Mouse (Mus musculus) MEL (cell line): ENCODE measurements around the gene Scrn1. TPM values are rescaled to one million over a fixed set of nuclear protein-coding genes. Genes with fewer than 3 reads are reported as not detected.

Experiments
- DNase-seq: peaks from one replicate; pipeline ENCODE4 v3.0.0; 2011; ENCODE audit warnings: low read depth, low spot score
- H3K27ac ChIP-seq: 2 replicates; pipeline ENCODE4 v1.5.1; 2012; ENCODE audit warnings: low read depth, mild to moderate bottlenecking, control low read depth, low read length, moderate library complexity; ENCODE audit not compliant: control insufficient read depth
- H3K27me3 ChIP-seq, 2 experiments: fragments of 150-350 bp in 1 of 2; sonication (generic) in 1 of 2; 2 replicates each; pipeline ENCODE4 v1.6.1; 2012; ENCODE audit warnings: low read length in 2 of 2, mild to moderate bottlenecking in 2 of 2, improper control_type of control experiment in 1 of 2, moderate library complexity in 1 of 2; ENCODE audit not compliant: insufficient read depth in 2 of 2, control insufficient read depth in 1 of 2
- H3K36me3 ChIP-seq, 2 experiments: 2 replicates each; pipeline ENCODE4 v1.6.1; 2012 to 2014; ENCODE audit warnings: low read length in 2 of 2, improper control_type of control experiment in 1 of 2, inconsistent platforms in 1 of 2, mild to moderate bottlenecking in 1 of 2; ENCODE audit not compliant: insufficient read depth in 2 of 2, control insufficient read depth in 1 of 2
- H3K4me1 ChIP-seq, 2 experiments: fragments of 150-350 bp in 1 of 2; sonication (generic) in 1 of 2; 2 replicates each; pipeline ENCODE4 v1.6.1; 2012; ENCODE audit warnings: low read length in 2 of 2, improper control_type of control experiment in 1 of 2, mild to moderate bottlenecking in 1 of 2; ENCODE audit not compliant: insufficient read depth in 2 of 2, control insufficient read depth in 1 of 2
- H3K4me3 ChIP-seq, 2 experiments: fragments of 150-350 bp in 1 of 2; sonication (generic) in 1 of 2; 2 replicates each; pipeline ENCODE4 v1.5.1; 2012; ENCODE audit warnings: low read depth in 2 of 2, low read length in 2 of 2, mild to moderate bottlenecking in 2 of 2, moderate library complexity in 2 of 2, control low read depth in 1 of 2, improper control_type of control experiment in 1 of 2; ENCODE audit not compliant: control insufficient read depth in 1 of 2, insufficient read depth in 1 of 2
- H3K79me2 ChIP-seq: 2 replicates; pipeline ENCODE4 v1.6.1; 2012; ENCODE audit warnings: mild to moderate bottlenecking, low read length, moderate library complexity; ENCODE audit not compliant: control insufficient read depth, poor library complexity, insufficient read depth
- H3K9ac ChIP-seq: 2 replicates; pipeline ENCODE4 v1.6.1; 2012; ENCODE audit warnings: low read depth, mild to moderate bottlenecking, control low read depth, low read length, moderate library complexity; ENCODE audit not compliant: control insufficient read depth, poor library complexity, severe bottlenecking
- H3K9me3 ChIP-seq: fragments of 150-350 bp; sonication (generic); replicated peaks from 2 replicates; pipeline ENCODE4 v1.6.1; 2012; ENCODE audit warnings: mild to moderate bottlenecking, low read length, improper control_type of control experiment, moderate library complexity; ENCODE audit not compliant: insufficient read depth
- BHLHE40 ChIP-seq: IDR thresholded peaks from 2 replicates; pipeline ENCODE4 v1.6.1; 2012; ENCODE audit warnings: low read depth, mild to moderate bottlenecking, inconsistent platforms, low read length, improper control_type of control experiment, borderline replicate concordance
- ELF1 ChIP-seq: IDR thresholded peaks from 2 replicates; pipeline ENCODE4 v1.6.1; 2014; ENCODE audit warnings: low read depth, mild to moderate bottlenecking, inconsistent platforms, low read length, improper control_type of control experiment, moderate library complexity
- ETS1 ChIP-seq: IDR thresholded peaks from 2 replicates; pipeline ENCODE4 v1.6.1; 2012; ENCODE audit warnings: low read depth, mild to moderate bottlenecking, inconsistent platforms, low read length, improper control_type of control experiment, moderate library complexity
- GABPA ChIP-seq: IDR thresholded peaks from 2 replicates; pipeline ENCODE4 v1.6.1; 2012; ENCODE audit warnings: low read depth, mild to moderate bottlenecking, inconsistent platforms, low read length, improper control_type of control experiment, moderate library complexity
- GATA1 ChIP-seq: IDR thresholded peaks from 2 replicates; pipeline ENCODE4 v1.6.1; 2011; ENCODE audit warnings: low read depth, low read length, improper control_type of control experiment
- HCFC1 ChIP-seq: IDR thresholded peaks from 2 replicates; pipeline ENCODE4 v1.6.1; 2012; ENCODE audit warnings: low read depth, mild to moderate bottlenecking, inconsistent platforms, low read length, improper control_type of control experiment, moderate library complexity
- KAT2A ChIP-seq: conservative IDR thresholded peaks from 2 replicates; pipeline ENCODE4 v1.6.1; 2012; ENCODE audit warnings: low read depth, low read length, improper control_type of control experiment, inconsistent platforms
- MEF2A ChIP-seq: IDR thresholded peaks from 2 replicates; pipeline ENCODE4 v1.6.1; 2014; ENCODE audit warnings: low read depth, mild to moderate bottlenecking, inconsistent platforms, low read length, improper control_type of control experiment; ENCODE audit not compliant: poor library complexity, insufficient replicate concordance, severe bottlenecking; ENCODE audit errors: extremely low read depth
- MXI1 ChIP-seq: IDR thresholded peaks from 2 replicates; pipeline ENCODE4 v1.6.1; 2011; ENCODE audit warnings: mild to moderate bottlenecking, low read depth, low read length, improper control_type of control experiment
- MYC ChIP-seq: IDR thresholded peaks from 2 replicates; pipeline ENCODE4 v1.6.1; 2011; ENCODE audit warnings: low read depth, mild to moderate bottlenecking, low read length, improper control_type of control experiment, moderate library complexity
- NELFE ChIP-seq: IDR thresholded peaks from 2 replicates; pipeline ENCODE4 v1.6.1; 2011; ENCODE audit warnings: low read depth, low read length, improper control_type of control experiment
- POLR2A ChIP-seq, 2 experiments: IDR thresholded peaks; 2 replicates each; pipeline ENCODE4 v1.6.1; 2011 to 2012; ENCODE audit warnings: low read length in 2 of 2, mild to moderate bottlenecking in 2 of 2, control low read depth in 1 of 2, improper control_type of control experiment in 1 of 2, low read depth in 1 of 2, moderate library complexity in 1 of 2; ENCODE audit not compliant: control insufficient read depth in 1 of 2, insufficient read depth in 1 of 2, poor library complexity in 1 of 2
- POLR2AphosphoS2 ChIP-seq: IDR thresholded peaks from 2 replicates; pipeline ENCODE4 v1.6.1; 2011; ENCODE audit warnings: low read length, improper control_type of control experiment
- RAD21 ChIP-seq: IDR thresholded peaks from 2 replicates; pipeline ENCODE4 v1.6.1; 2011; ENCODE audit warnings: mild to moderate bottlenecking, low read depth, low read length, improper control_type of control experiment
- SIN3A ChIP-seq: IDR thresholded peaks from 2 replicates; pipeline ENCODE4 v1.6.1; 2012; ENCODE audit warnings: low read length, improper control_type of control experiment, inconsistent platforms
- TAL1 ChIP-seq: IDR thresholded peaks from 2 replicates; pipeline ENCODE4 v1.6.1; 2012; ENCODE audit warnings: mild to moderate bottlenecking, inconsistent platforms, low read length, moderate library complexity, mixed read lengths
- TCF12 ChIP-seq: IDR thresholded peaks from 2 replicates; pipeline ENCODE4 v1.6.1; 2014; ENCODE audit warnings: low read depth, mild to moderate bottlenecking, inconsistent platforms, low read length, improper control_type of control experiment, moderate library complexity
- UBTF ChIP-seq: IDR thresholded peaks from 2 replicates; pipeline ENCODE4 v1.6.1; 2012; ENCODE audit warnings: low read depth, mild to moderate bottlenecking, inconsistent platforms, low read length, improper control_type of control experiment, moderate library complexity, borderline replicate concordance; ENCODE audit not compliant: insufficient read depth
- USF2 ChIP-seq, 2 experiments: IDR thresholded peaks; 2 replicates each; pipeline ENCODE4 v1.6.1; 2011 to 2012; ENCODE audit warnings: improper control_type of control experiment in 2 of 2, low read length in 2 of 2, borderline replicate concordance in 1 of 2, inconsistent platforms in 1 of 2, low read depth in 1 of 2, mild to moderate bottlenecking in 1 of 2; ENCODE audit not compliant: insufficient read depth in 1 of 2
- ZC3H11A ChIP-seq: IDR thresholded peaks from 2 replicates; pipeline ENCODE4 v1.6.1; 2012; ENCODE audit warnings: low read depth, mild to moderate bottlenecking, inconsistent platforms, low read length, improper control_type of control experiment
- ZNF384 ChIP-seq: IDR thresholded peaks from 2 replicates; pipeline ENCODE4 v1.6.1; 2012; ENCODE audit warnings: low read depth, mild to moderate bottlenecking, inconsistent platforms, low read length, improper control_type of control experiment
- polyA plus RNA-seq, 2 experiments: library from polyadenylated mRNA; stranded (reverse) in 1 of 2; unstranded in 1 of 2; fragments of >175 nt in 1 of 2; fragments of >200 nt in 1 of 2; gene quantifications; 2 replicates each; pipeline versions ENCODE4 v1.2.1 to v1.2.4; 2012; ENCODE audit warnings: low replicate concordance in 2 of 2, low read depth in 1 of 2; ENCODE audit not compliant: insufficient read length in 2 of 2, insufficient read depth in 1 of 2, missing spikeins in 1 of 2
- total RNA-seq: library from RNA; depleted of rRNA; stranded (reverse); fragments of 300-350 nt; gene quantifications from 2 replicates; pipeline ENCODE4 v1.2.3, GENCODE M21; 2012

The Scrn1 gene
- total and polyA plus RNA-seq, 3 experiments: not detected

DNA sequence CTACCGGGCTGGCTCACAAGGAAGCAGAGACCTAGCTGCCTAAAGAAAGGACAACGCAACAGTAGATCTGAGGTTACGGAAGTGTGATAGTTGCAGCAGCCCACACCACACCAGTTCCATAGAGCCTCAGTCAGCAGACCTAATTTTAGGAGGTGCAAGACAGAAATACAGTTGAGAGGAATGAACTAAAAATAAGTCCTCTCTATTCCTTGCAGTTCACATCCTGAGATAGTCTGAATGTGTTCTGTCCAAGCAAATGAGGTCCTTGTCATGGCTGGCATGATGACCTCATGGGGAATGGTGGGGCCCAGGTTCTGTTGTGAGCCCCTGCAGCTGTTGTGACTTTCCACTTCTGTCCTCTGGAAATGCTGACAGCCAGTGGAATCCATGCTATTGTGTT, 98.9 kb downstream of the Scrn1 start:
- Histone ChIP-seq H3K4me3 (no peak overlapping the region), H3K79me2 (no peaks in the 10 kb centered on the region), H3K27me3 (no peaks in the 10 kb centered on the region), H3K27ac (no peak overlapping the region), H3K9me3 (no peaks in the 10 kb centered on the region), H3K4me1 (no peaks in the 10 kb centered on the region), H3K9ac (no peak overlapping the region), H3K36me3 (no peaks in the 10 kb centered on the region)
- no peak for DNase-seq
- no peak for TF ChIP-seq BHLHE40
- TF ChIP-seq MXI1: no peak
- no peak for TF ChIP-seq USF2 (IDR thresholded peaks at IDR 0.05; ENCODE audit: borderline replicate concordance in 1 of 2, insufficient read depth in 1 of 2, low read depth in 1 of 2, low read length in 2 of 2)
- TF ChIP-seq NELFE: no peak
- TF ChIP-seq POLR2A (IDR thresholded peaks at IDR 0.05; ENCODE audit: control insufficient read depth in 1 of 2, insufficient read depth in 1 of 2, low read depth in 1 of 2, low read length in 2 of 2, poor library complexity in 1 of 2): no peak
- TF ChIP-seq UBTF: no peak
- TF ChIP-seq HCFC1: no peak
- no peak for TF ChIP-seq RAD21
- TF ChIP-seq KAT2A: no peak
- no peak for TF ChIP-seq ZNF384
- no peak for TF ChIP-seq TAL1
- TF ChIP-seq ZC3H11A: no peak
- no peak for TF ChIP-seq POLR2AphosphoS2
- TF ChIP-seq ELF1: no peak

DNA sequence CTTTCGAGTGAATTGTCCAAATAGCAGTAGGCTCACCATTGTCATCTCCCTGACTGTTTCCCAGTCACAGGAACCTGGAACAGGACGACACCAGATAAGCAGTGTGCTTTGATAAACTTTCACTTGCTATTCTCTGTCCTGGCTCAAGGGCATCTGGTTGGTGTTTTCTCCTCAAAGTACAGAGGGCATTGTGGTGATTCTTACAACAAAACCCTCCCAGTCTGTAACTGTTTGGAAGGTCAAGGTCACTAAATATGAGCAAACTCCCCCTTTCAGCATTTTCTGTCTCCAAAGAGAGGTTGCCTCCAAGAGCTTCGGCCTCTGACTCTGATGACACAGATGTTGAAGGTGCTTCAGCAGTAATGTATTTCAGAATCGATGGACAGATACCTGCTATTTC, 101.4 kb downstream of the Scrn1 start:
- Histone ChIP-seq H3K36me3 (no peaks in the 10 kb centered on the region), H3K4me1 (no peaks in the 10 kb centered on the region), H3K9me3 (no peaks in the 10 kb centered on the region), H3K9ac (no peak overlapping the region), H3K4me3 (no peak overlapping the region), H3K27ac (no peak overlapping the region), H3K27me3 (no peaks in the 10 kb centered on the region), H3K79me2 (no peaks in the 10 kb centered on the region)
- TF ChIP-seq NELFE (no peak), ZNF384 (no peak), TCF12 (no peak), GABPA (no peak), KAT2A (no peak), HCFC1 (no peak), MYC (no peak), SIN3A (no peak), MXI1 (no peak), GATA1 (no peak), MEF2A (no peak), USF2 (IDR thresholded peaks at IDR 0.05; ENCODE audit: borderline replicate concordance in 1 of 2, insufficient read depth in 1 of 2, low read depth in 1 of 2, low read length in 2 of 2) (no peak), ETS1 (no peak)
- DNase-seq: no peak
